Mouse (Mus musculus) hindbrain, embryonic 10.5 days (tissue): ENCODE measurements around the gene Hsd17b7. TPM values are rescaled to one million over a fixed set of nuclear protein-coding genes. Genes with fewer than 3 reads are reported as not detected.

ENCODE experiments used
- DNase-seq: peaks from one replicate; pipeline ENCODE4 v3.0.0-alpha.2; 2017; ENCODE audit warnings: low spot score
- H3K27ac ChIP-seq: fragments of 300-500 bp; sonication (generic); 2 replicates; pipeline ENCODE4 v1.5.1; 2016; ENCODE audit warnings: mild to moderate bottlenecking, moderate library complexity
- H3K27me3 ChIP-seq: fragments of 300-500 bp; sonication (generic); 2 replicates; pipeline ENCODE4 v1.6.1; 2016; ENCODE audit warnings: mild to moderate bottlenecking; ENCODE audit not compliant: poor library complexity, insufficient read depth, severe bottlenecking
- H3K36me3 ChIP-seq: fragments of 300-500 bp; sonication (generic); 2 replicates; pipeline ENCODE4 v1.6.1; 2016; ENCODE audit warnings: mild to moderate bottlenecking, moderate library complexity
- H3K4me1 ChIP-seq: fragments of 300-500 bp; sonication (generic); replicated peaks from 2 replicates; pipeline ENCODE4 v1.6.1; 2016; ENCODE audit warnings: mild to moderate bottlenecking
- H3K4me3 ChIP-seq: fragments of 300-500 bp; sonication (generic); 2 replicates; pipeline ENCODE4 v1.5.1; 2016; ENCODE audit warnings: mild to moderate bottlenecking, moderate library complexity
- H3K9me3 ChIP-seq: fragments of 300-500 bp; sonication (generic); 2 replicates; pipeline ENCODE4 v1.6.1; 2016; ENCODE audit warnings: mild to moderate bottlenecking, moderate library complexity
- WGBS: fragments of 180-500 bp; shearing (Covaris S2); methylation state at CpG from one replicate; pipeline ENCODE4 v1.1.7; 2016; 5-methylcytosine and 5-hydroxymethylcytosine counted together
- polyA plus RNA-seq: library from polyadenylated mRNA; unstranded; fragments of >200 nt; fragmentation: Nextera tagmentation; extraction: Ambion mirVana; gene quantifications from 2 replicates; pipeline ENCODE4 v1.2.1, GENCODE M21; 2016

The Hsd17b7 gene
- polyA plus RNA-seq, 1 experiment from 2014 or later = 24.4 TPM

GRCm38 (mm10) chr1:169969516-169969886 lies 460 bp upstream of the Hsd17b7 start:
- Histone ChIP-seq H3K9me3 (no peaks in the 10 kb centered on the region), H3K36me3 (peaks cover 28% of the 10 kb centered on the region)
- no peak for DNase-seq

GRCm38 (mm10) chr1:169953106-169953505 lies 15.9 kb downstream of the Hsd17b7 start:
- Histone ChIP-seq H3K36me3 (peaks cover 92% of the 10 kb centered on the region), H3K27ac (no peak overlapping the region), H3K9me3 (no peaks in the 10 kb centered on the region), H3K4me1 (no peaks in the 10 kb centered on the region), H3K27me3 (no peaks in the 10 kb centered on the region), H3K4me3 (no peak overlapping the region)
- no peak for DNase-seq
- 95% methylated on average over 10 of the region's 10 CpGs for WGBS

More at GRCm38 (mm10) chr1:169969516-169969886, 460 bp upstream of the Hsd17b7 start:
- Histone ChIP-seq H3K27me3 (no peaks in the 10 kb centered on the region), H3K4me3 (peak overlapping the region; percentile 74), H3K4me1 (peaks cover 21% of the 10 kb centered on the region), H3K27ac (peak overlapping the region; percentile 89)
- WGBS = under 1% methylated on average over 9 of the region's 9 CpGs

- Histone ChIP-seq H3K36me3 (peaks cover 88% of the 10 kb centered on the region), H3K4me3 (no peak overlapping the region), H3K4me1 (no peaks in the 10 kb centered on the region), H3K27ac (no peak overlapping the region), H3K9me3 (no peaks in the 10 kb centered on the region), H3K27me3 (no peaks in the 10 kb centered on the region)
- 96% methylated on average over 10 of the region's 10 CpGs for WGBS
- DNase-seq = no peak
These were observed 16.4 kb downstream of the Hsd17b7 start for GRCm38 (mm10) chr1:169952636-169953035.

- H3K27ac ChIP-seq = no peak overlapping the region
- H3K4me3 ChIP-seq = no peak overlapping the region
- peaks cover 77% of the 10 kb centered on the region for H3K36me3 ChIP-seq
- no peaks in the 10 kb centered on the region for H3K4me1 ChIP-seq
- no peaks in the 10 kb centered on the region for H3K27me3 ChIP-seq
- WGBS = 90% methylated on average over 6 of the region's 6 CpGs
- H3K9me3 ChIP-seq = no peaks in the 10 kb centered on the region
- DNase-seq = no peak
These were observed 17.5 kb downstream of the Hsd17b7 start for GRCm38 (mm10) chr1:169951561-169951960.

GRCm38 (mm10) chr1:169950651-169951050 lies 18.4 kb downstream of the Hsd17b7 start:
- WGBS = 88% methylated on average over 4 of the region's 4 CpGs

GRCm38 (mm10) chr1:169949981-169950380 lies 19.1 kb downstream of the Hsd17b7 start:
- no peak overlapping the region for H3K27ac ChIP-seq
- H3K36me3 ChIP-seq = peaks cover 61% of the 10 kb centered on the region
- H3K9me3 ChIP-seq = no peaks in the 10 kb centered on the region
- WGBS = 67% methylated on average over 7 of the region's 7 CpGs
- H3K27me3 ChIP-seq = no peaks in the 10 kb centered on the region
- H3K4me1 ChIP-seq = no peaks in the 10 kb centered on the region
- H3K4me3 ChIP-seq = no peak overlapping the region
- no peak for DNase-seq

More at GRCm38 (mm10) chr1:169950651-169951050, 18.4 kb downstream of the Hsd17b7 start:
- Histone ChIP-seq H3K9me3 (no peaks in the 10 kb centered on the region), H3K27me3 (no peaks in the 10 kb centered on the region), H3K27ac (no peak overlapping the region), H3K4me1 (no peaks in the 10 kb centered on the region), H3K36me3 (peaks cover 68% of the 10 kb centered on the region), H3K4me3 (no peak overlapping the region)
- DNase-seq = no peak

GRCm38 (mm10) chr1:169948866-169949265 lies 20.2 kb downstream of the Hsd17b7 start:
- DNase-seq = no peak
- no peaks in the 10 kb centered on the region for H3K9me3 ChIP-seq
- H3K36me3 ChIP-seq = peaks cover 50% of the 10 kb centered on the region
- no peak overlapping the region for H3K27ac ChIP-seq
- 84% methylated on average over 7 of the region's 7 CpGs for WGBS
- H3K4me1 ChIP-seq = no peaks in the 10 kb centered on the region
- H3K4me3 ChIP-seq = no peak overlapping the region
- no peaks in the 10 kb centered on the region for H3K27me3 ChIP-seq

- Histone ChIP-seq H3K27me3 (no peaks in the 10 kb centered on the region), H3K9me3 (no peaks in the 10 kb centered on the region), H3K4me1 (no peaks in the 10 kb centered on the region), H3K4me3 (no peak overlapping the region), H3K27ac (no peak overlapping the region), H3K36me3 (peaks cover 44% of the 10 kb centered on the region)
- DNase-seq = no peak
- WGBS = 68% methylated on average over 7 of the region's 7 CpGs
These were observed 20.8 kb downstream of the Hsd17b7 start for GRCm38 (mm10) chr1:169948280-169948679.

- Histone ChIP-seq H3K36me3 (peaks cover 38% of the 10 kb centered on the region), H3K4me3 (no peak overlapping the region), H3K27ac (no peak overlapping the region), H3K27me3 (no peaks in the 10 kb centered on the region), H3K4me1 (no peaks in the 10 kb centered on the region), H3K9me3 (no peaks in the 10 kb centered on the region)
- 81% methylated on average over 6 of the region's 6 CpGs for WGBS
- no peak for DNase-seq
These were observed 21.4 kb downstream of the Hsd17b7 start for GRCm38 (mm10) chr1:169947654-169948053.

- no peak for DNase-seq
- H3K36me3 ChIP-seq = peaks cover 21% of the 10 kb centered on the region
- no peaks in the 10 kb centered on the region for H3K27me3 ChIP-seq
- no peak overlapping the region for H3K27ac ChIP-seq
- H3K9me3 ChIP-seq = no peaks in the 10 kb centered on the region
- H3K4me3 ChIP-seq = no peak overlapping the region
- 78% methylated on average over 3 of the region's 3 CpGs for WGBS
- no peaks in the 10 kb centered on the region for H3K4me1 ChIP-seq
These were observed 23.0 kb downstream of the Hsd17b7 start for GRCm38 (mm10) chr1:169946004-169946403.

- Histone ChIP-seq H3K9me3 (no peaks in the 10 kb centered on the region), H3K4me1 (peaks cover 4% of the 10 kb centered on the region; the same call in 1 of the 2 replicates), H3K27ac (no peak overlapping the region), H3K36me3 (no peaks in the 10 kb centered on the region), H3K27me3 (no peaks in the 10 kb centered on the region), H3K4me3 (no peak overlapping the region)
- no peak for DNase-seq
- 10% methylated on average over 2 of the region's 2 CpGs for WGBS
These were observed 29.7 kb downstream of the Hsd17b7 start for GRCm38 (mm10) chr1:169939345-169939744.

- Histone ChIP-seq H3K9me3 (no peaks in the 10 kb centered on the region), H3K36me3 (no peaks in the 10 kb centered on the region), H3K4me1 (peaks cover 17% of the 10 kb centered on the region), H3K27me3 (no peaks in the 10 kb centered on the region), H3K27ac (peak overlapping the region; percentile 77), H3K4me3 (peak overlapping the region; percentile 24; the same call in 1 of the 2 replicates)
- DNase-seq = peak; percentile 52
- 47% methylated on average over 16 of the region's 16 CpGs for WGBS
These were observed 34.9 kb downstream of the Hsd17b7 start for GRCm38 (mm10) chr1:169934005-169934725.

- H3K27ac ChIP-seq = no peak overlapping the region
- peaks cover 32% of the 10 kb centered on the region for H3K4me1 ChIP-seq
- no peaks in the 10 kb centered on the region for H3K9me3 ChIP-seq
- no peak for DNase-seq
- WGBS = 72% methylated on average over 7 of the region's 7 CpGs
- no peak overlapping the region for H3K4me3 ChIP-seq
- no peaks in the 10 kb centered on the region for H3K27me3 ChIP-seq
- H3K36me3 ChIP-seq = no peaks in the 10 kb centered on the region
These were observed 36.8 kb downstream of the Hsd17b7 start for GRCm38 (mm10) chr1:169932122-169932746.
